In the genomic region with DNA sequence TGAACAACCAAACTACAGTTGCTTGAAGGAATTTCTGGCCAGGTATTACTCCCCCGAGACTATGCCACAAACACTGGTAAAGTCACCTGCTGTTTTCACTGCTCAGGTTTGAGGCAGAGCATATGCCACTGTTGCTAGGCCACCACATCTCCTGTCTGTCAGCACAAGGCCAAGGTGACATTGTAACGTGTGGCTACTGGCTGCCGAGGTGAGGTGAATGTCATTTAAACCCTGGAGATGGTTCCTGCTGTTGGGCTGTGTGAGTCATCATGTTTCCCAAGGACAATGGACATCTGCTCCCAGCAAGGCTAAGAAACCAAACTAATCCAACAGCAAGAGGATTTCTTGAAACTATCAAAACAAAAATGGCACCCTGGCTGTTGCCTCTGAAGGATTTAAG, we compare ENCODE assay signal across 10 mouse cellular contexts.
"Had no signal": no experiment of that assay in that cellular context is flagged by ENCODE, and none has a peak within 500 bp of the region (broad histone marks: within the 10 kb centered on the region; RNA-seq: fewer than 3 reads in every experiment).

No protein-coding gene starts in this region.

- DNase-seq: kidney, postnatal 25 days; layer of hippocampus, adult 9-11 months; liver; lung, adult 18-20 months; lung, postnatal 10 days; lung, postnatal 4 days; retina, postnatal 1 day; right cerebral cortex, postnatal 25 days; spleen, adult 18-20 months; thymus, postnatal 25 days had no signal
